Mouse (Mus musculus): ENCODE measurements at regions not wholly inside any gene's neighbourhood (a gene's known extent, or its start where the extent isn't known, plus 50 kb on each side); places are given as distances from the start of the nearest gene placed in this dataset.
"Not testable (repeated sequence)": the region's sequence is repeated elsewhere in the genome, so short reads cannot be mapped to it uniquely, and the experiment has no call there.

DNA sequence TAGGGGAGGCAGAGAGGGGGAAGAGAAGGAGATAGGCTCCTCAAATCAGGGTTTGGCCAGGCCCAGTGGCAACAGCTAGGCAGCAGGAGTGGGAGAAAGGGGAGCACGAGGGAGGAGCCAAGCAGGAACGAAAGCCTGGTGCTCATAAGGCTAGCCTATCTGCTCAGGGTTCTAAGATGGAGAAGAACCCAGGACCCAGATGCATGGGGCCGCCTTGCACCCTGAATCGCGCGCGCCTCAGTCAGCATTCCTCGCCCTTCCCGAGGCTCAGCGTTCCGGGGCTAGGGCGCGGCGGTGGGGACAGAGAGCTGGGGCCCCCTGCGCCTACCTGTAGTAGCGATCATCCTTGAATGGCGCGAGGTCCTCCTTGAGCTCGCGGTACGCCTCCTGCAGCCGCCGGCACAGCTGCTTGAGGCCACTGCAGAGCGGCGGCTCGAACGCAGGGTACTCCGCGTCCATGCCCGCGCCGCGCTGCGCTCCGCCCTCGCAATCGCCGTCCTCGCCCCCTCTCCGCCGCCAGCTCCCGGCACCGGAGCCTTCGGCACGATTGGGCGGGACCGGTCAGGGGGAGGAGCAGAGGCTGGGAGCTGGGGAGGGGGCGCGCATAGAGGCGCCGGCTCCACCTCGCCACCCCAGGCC is 60.1 kb downstream of the Dynlt1b start:
- H3K4me1 ChIP-seq (replicated peaks; ENCODE audit: control insufficient read depth, insufficient read depth, low read length); H3K36me3 ChIP-seq (ENCODE audit: control insufficient read depth, insufficient read depth); H3K27me3 ChIP-seq (replicated peaks; ENCODE audit: control insufficient read depth, insufficient read depth, low read length); H3K9me3 ChIP-seq (ENCODE audit: control insufficient read depth, low read length); H3K27ac ChIP-seq (ENCODE audit: low read length): not testable (repeated sequence)
- under 1% methylated on average over 19 of the region's 52 CpGs for WGBS
- ATAC-seq: peak; percentile 83
- Histone ChIP-seq H3K4me2 (ENCODE audit: low read length) (peak overlapping the region; percentile 60), H3K4me3 (replicated peaks; ENCODE audit: low read length) (peak overlapping the region; percentile 50), H3K9ac (replicated peaks; ENCODE audit: low read depth, low read length) (peak overlapping the region; percentile 70)

DNA sequence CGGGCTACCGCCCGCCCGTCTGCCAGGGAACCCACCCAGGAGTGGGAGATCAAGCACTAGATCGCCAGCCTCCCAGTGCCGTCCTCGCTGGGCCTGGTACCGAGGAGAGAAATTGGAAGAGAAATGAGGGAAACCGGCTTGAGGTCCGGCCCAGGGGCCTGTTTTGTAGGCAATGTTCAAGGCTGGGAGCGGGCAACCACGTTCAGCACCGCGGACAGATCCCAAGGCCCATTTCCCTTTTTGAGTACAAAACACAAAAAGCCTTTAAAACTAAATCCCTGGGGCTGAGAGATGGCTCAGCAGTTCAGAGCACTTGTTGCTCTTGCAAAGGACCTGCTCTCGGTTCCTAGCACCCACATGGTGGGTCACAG is 60.6 kb downstream of the Dynlt1b start:
- H3K27me3 ChIP-seq (replicated peaks; ENCODE audit: control insufficient read depth, insufficient read depth, low read length); H3K27ac ChIP-seq (ENCODE audit: low read length); ATAC-seq; H3K4me1 ChIP-seq (replicated peaks; ENCODE audit: control insufficient read depth, insufficient read depth, low read length); H3K9me3 ChIP-seq (ENCODE audit: control insufficient read depth, low read length); H3K4me2 ChIP-seq (ENCODE audit: low read length); H3K36me3 ChIP-seq (ENCODE audit: control insufficient read depth, insufficient read depth); H3K9ac ChIP-seq (replicated peaks; ENCODE audit: low read depth, low read length); H3K4me3 ChIP-seq (replicated peaks; ENCODE audit: low read length): not testable (repeated sequence)
- no CpG with 5 or more reads among the region's 15 CpGs for WGBS

DNA sequence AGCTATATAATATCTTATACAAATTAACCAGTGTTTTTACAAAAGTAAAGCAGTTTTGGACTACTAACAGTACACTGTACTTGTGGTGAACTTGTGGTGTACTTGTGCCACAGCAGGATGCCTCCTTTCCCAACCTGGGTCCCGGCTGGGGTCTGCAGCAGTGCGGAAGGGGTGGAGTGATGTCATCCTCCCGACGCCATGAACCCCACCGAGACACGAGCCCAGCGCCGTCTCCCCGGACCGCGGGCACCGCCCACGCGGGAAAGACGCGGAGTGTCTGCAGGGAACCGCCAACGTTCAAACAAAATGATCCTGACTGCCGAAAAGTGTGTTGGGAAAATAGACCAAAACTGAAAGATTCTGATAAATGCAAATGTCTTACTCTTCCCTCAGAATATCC is 62.6 kb downstream of the Dynlt1b start:
- Histone ChIP-seq H3K4me3 (replicated peaks; ENCODE audit: low read length) (peak overlapping the region; percentile 34), H3K9ac (replicated peaks; ENCODE audit: low read depth, low read length) (0 out of 2 replicates have a peak overlapping the region, but pooled peaks have one; percentile 19), H3K4me2 (ENCODE audit: low read length) (peak overlapping the region; percentile 52)
- not testable (repeated sequence) for H3K36me3 ChIP-seq (ENCODE audit: control insufficient read depth, insufficient read depth); H3K9me3 ChIP-seq (ENCODE audit: control insufficient read depth, low read length); H3K27me3 ChIP-seq (replicated peaks; ENCODE audit: control insufficient read depth, insufficient read depth, low read length); H3K27ac ChIP-seq (ENCODE audit: low read length); H3K4me1 ChIP-seq (replicated peaks; ENCODE audit: control insufficient read depth, insufficient read depth, low read length)
- ATAC-seq: peak; percentile 35; the same call in 1 of the 2 replicates
- 22% methylated on average over 19 of the region's 19 CpGs for WGBS

DNA sequence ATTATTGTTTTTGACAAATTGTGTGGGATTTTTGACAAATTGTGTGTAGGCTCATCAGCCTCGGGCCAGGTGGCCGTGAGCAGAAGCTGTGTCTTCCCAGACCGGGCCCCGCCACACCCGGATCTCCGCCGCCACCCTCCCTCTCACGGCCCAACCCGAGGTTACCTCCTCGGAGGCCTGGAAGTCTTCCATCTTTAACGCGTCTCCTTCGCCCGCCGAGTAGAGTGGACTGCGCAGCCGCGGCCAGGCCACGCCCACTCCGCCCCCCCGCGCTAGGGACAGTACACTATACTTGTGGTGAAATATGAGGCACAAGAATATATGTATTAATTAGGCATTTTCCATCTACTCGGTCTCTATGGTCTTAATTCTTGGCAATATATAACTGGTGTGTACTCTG is 63.0 kb downstream of the Dynlt1b start:
- not testable (repeated sequence) for H3K36me3 ChIP-seq (ENCODE audit: control insufficient read depth, insufficient read depth); H3K9me3 ChIP-seq (ENCODE audit: control insufficient read depth, low read length); H3K27ac ChIP-seq (ENCODE audit: low read length); H3K4me1 ChIP-seq (replicated peaks; ENCODE audit: control insufficient read depth, insufficient read depth, low read length); H3K27me3 ChIP-seq (replicated peaks; ENCODE audit: control insufficient read depth, insufficient read depth, low read length); H3K9ac ChIP-seq (replicated peaks; ENCODE audit: low read depth, low read length)
- H3K4me3 ChIP-seq (replicated peaks; ENCODE audit: low read length): peak overlapping the region; percentile 34
- peak overlapping the region; percentile 52 for H3K4me2 ChIP-seq (ENCODE audit: low read length)
- peak; percentile 51 for ATAC-seq
- 33% methylated on average over 21 of the region's 23 CpGs for WGBS

DNA sequence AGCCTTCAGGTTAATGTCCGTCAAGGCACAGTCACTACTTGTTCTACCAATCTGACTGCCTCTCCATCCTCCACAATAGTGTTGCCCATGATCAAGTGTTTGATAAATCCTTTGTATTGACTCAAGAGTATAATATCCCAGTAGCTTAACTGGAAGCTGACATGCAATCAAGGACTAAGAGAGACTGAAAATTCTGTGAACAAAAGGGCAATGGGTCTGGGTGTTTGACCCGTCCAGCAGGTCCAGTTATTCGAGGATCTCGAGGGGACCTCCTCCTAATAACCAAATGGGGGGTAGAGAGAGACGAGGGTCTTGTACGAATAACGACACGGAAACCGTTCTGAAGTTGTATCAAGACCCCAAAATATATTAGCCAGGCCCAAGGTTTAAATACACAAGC is 66.6 kb downstream of the Dynlt1b start:
- not testable (repeated sequence) for H3K9ac ChIP-seq (replicated peaks; ENCODE audit: low read depth, low read length); H3K36me3 ChIP-seq (ENCODE audit: control insufficient read depth, insufficient read depth); H3K27me3 ChIP-seq (replicated peaks; ENCODE audit: control insufficient read depth, insufficient read depth, low read length); H3K4me1 ChIP-seq (replicated peaks; ENCODE audit: control insufficient read depth, insufficient read depth, low read length); ATAC-seq; H3K27ac ChIP-seq (ENCODE audit: low read length); H3K4me2 ChIP-seq (ENCODE audit: low read length); H3K9me3 ChIP-seq (ENCODE audit: control insufficient read depth, low read length); H3K4me3 ChIP-seq (replicated peaks; ENCODE audit: low read length)
- WGBS: 88% methylated on average over 9 of the region's 9 CpGs

DNA sequence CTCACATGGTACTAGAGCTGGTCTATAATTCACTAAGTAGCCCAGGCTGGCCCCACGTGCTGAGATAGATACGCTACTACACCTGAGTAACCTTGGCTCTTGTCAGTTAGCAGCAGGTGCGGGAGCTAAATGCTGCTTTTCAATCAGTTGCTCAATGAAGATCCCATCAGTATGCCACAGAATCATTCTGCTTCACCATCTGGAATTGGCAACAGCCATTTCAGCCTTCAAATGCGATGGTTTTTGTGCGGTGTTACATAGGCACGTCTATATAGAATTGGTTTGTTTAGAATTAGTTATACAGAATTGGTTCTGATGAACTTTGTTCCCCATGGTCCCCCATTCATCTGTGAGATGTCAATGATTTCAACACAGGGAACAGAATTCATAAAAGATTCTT is 72.8 kb downstream of the Dynlt1b start:
- not testable (repeated sequence) for H3K4me2 ChIP-seq (ENCODE audit: low read length); H3K4me1 ChIP-seq (replicated peaks; ENCODE audit: control insufficient read depth, insufficient read depth, low read length); H3K27me3 ChIP-seq (replicated peaks; ENCODE audit: control insufficient read depth, insufficient read depth, low read length); ATAC-seq; H3K4me3 ChIP-seq (replicated peaks; ENCODE audit: low read length); H3K27ac ChIP-seq (ENCODE audit: low read length); H3K9me3 ChIP-seq (ENCODE audit: control insufficient read depth, low read length); H3K36me3 ChIP-seq (ENCODE audit: control insufficient read depth, insufficient read depth); H3K9ac ChIP-seq (replicated peaks; ENCODE audit: low read depth, low read length)
- 75% methylated on average over 4 of the region's 6 CpGs for WGBS

DNA sequence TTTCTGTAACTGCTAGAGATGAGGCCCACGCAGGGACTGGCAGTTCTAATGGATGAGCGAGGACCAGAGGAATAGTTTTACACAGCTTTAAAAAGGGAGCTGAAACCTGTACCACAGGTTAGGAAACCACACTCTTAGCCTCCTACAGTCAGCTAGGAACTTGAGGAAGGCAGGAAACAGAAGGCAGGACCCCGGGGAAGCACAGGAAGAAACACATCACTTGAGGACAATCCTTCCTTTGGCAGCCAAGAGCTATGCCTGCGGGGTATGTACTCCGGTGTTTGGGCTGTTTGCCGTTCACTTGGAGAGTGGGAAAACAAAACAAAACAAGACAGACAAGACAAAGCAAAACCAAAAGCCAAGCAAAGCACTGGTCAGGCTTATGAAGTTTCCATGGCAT is 76.0 kb downstream of the Dynlt1b start:
- not testable (repeated sequence) for H3K9ac ChIP-seq (replicated peaks; ENCODE audit: low read depth, low read length); H3K9me3 ChIP-seq (ENCODE audit: control insufficient read depth, low read length); H3K27ac ChIP-seq (ENCODE audit: low read length); H3K27me3 ChIP-seq (replicated peaks; ENCODE audit: control insufficient read depth, insufficient read depth, low read length); H3K4me3 ChIP-seq (replicated peaks; ENCODE audit: low read length); H3K4me2 ChIP-seq (ENCODE audit: low read length); H3K36me3 ChIP-seq (ENCODE audit: control insufficient read depth, insufficient read depth); ATAC-seq; H3K4me1 ChIP-seq (replicated peaks; ENCODE audit: control insufficient read depth, insufficient read depth, low read length)
- WGBS: 83% methylated on average over 6 of the region's 6 CpGs

DNA sequence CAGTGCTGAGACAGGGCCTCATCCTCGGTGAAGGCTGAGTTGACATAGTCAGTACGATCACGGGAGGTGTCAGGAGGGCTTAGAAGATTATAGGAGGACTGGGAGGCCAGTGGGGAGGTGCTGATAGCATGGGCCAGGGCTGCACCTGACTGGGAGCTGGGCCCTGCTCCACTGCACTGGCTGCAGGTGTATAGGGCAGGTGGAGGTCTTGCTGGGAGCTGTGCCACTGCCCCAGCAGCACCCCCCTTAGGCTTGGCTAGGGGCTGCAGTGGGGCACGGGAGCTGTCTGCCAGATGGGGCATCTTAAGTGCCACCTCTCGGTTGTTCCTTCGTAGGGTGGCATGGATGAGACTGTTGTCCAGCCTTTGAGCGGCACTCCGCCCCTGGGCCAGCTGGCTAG is 85.2 kb downstream of the Dynlt1b start:
- not testable (repeated sequence) for H3K27ac ChIP-seq (ENCODE audit: low read length); ATAC-seq; H3K4me2 ChIP-seq (ENCODE audit: low read length); H3K4me3 ChIP-seq (replicated peaks; ENCODE audit: low read length); H3K27me3 ChIP-seq (replicated peaks; ENCODE audit: control insufficient read depth, insufficient read depth, low read length); H3K9me3 ChIP-seq (ENCODE audit: control insufficient read depth, low read length); H3K36me3 ChIP-seq (ENCODE audit: control insufficient read depth, insufficient read depth); H3K4me1 ChIP-seq (replicated peaks; ENCODE audit: control insufficient read depth, insufficient read depth, low read length); H3K9ac ChIP-seq (replicated peaks; ENCODE audit: low read depth, low read length)
- 90% methylated on average over 5 of the region's 8 CpGs for WGBS

DNA sequence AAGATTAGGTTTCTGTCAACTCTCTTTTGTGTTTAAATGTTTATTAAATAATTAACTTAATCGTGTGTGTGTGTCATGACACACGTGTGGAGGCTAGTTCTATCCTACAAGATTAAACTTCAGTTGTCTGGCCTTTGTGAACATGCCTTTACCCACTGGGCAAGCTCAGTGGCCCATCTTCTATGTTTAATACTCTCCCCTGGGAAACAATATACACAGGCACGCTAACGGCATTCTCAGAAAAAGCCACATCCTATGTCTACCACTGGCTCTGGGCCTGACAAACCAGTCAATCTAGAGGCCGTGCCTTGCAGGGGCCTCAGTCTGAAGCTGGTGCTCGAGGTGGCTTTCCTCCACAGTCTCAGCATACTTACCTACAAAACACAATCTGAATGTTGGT is 82.4 kb upstream of the Dynlt1c start:
- not testable (repeated sequence) for H3K9me3 ChIP-seq (ENCODE audit: control insufficient read depth, low read length); H3K4me1 ChIP-seq (replicated peaks; ENCODE audit: control insufficient read depth, insufficient read depth, low read length); H3K9ac ChIP-seq (replicated peaks; ENCODE audit: low read depth, low read length); ATAC-seq; H3K4me2 ChIP-seq (ENCODE audit: low read length); H3K36me3 ChIP-seq (ENCODE audit: control insufficient read depth, insufficient read depth); H3K27me3 ChIP-seq (replicated peaks; ENCODE audit: control insufficient read depth, insufficient read depth, low read length); H3K4me3 ChIP-seq (replicated peaks; ENCODE audit: low read length); H3K27ac ChIP-seq (ENCODE audit: low read length)
- 76% methylated on average over 5 of the region's 6 CpGs for WGBS

DNA sequence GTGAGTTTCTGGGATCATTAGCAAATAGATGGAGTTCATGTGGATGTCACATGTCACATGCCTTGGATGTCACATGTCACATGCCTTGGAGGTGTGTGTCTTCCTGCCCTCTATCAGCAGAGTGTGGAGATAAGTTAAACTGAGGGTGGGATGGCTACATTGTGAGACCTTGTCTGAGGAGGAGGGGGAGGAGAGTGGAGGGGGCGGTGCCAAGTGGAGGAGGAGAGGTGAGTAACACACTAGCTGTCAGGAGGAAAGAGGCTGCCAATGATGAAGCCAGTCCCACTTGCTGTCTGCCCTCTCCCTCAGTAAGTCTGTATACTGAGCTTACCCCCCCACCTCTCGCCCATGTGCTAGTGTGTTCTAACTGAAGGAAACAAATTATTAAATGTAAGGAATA is 81.5 kb upstream of the Dynlt1c start:
- not testable (repeated sequence) for ATAC-seq; H3K9ac ChIP-seq (replicated peaks; ENCODE audit: low read depth, low read length); H3K36me3 ChIP-seq (ENCODE audit: control insufficient read depth, insufficient read depth); H3K4me2 ChIP-seq (ENCODE audit: low read length); H3K4me3 ChIP-seq (replicated peaks; ENCODE audit: low read length); H3K27me3 ChIP-seq (replicated peaks; ENCODE audit: control insufficient read depth, insufficient read depth, low read length); H3K27ac ChIP-seq (ENCODE audit: low read length); H3K4me1 ChIP-seq (replicated peaks; ENCODE audit: control insufficient read depth, insufficient read depth, low read length); H3K9me3 ChIP-seq (ENCODE audit: control insufficient read depth, low read length)
- WGBS: 78% methylated on average over 2 of the region's 2 CpGs

Data from forebrain, embryonic 16.5 days (tissue).